13 mouse cellular contexts compared by ENCODE assay signal in the genomic region with DNA sequence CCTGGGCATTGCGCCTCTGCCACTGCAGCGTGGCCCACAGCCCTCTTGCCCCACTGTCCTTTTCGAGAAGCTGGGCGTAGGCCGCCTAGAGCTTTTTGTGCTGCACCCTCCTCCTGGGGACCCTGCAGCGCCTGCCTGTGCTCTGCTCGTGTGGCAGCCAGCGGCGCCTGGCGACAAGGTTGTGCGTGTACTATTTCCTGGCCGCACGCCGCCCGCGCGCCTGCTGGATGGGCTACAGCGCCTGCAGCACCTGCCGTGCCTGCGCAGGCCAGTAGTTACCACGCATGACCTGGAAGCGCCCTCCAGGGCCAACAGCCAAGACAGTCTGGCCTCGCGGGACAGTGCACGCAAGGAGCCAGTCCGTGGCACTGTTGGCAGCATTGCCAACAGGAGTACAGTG. TPM values are rescaled to one million over a fixed set of nuclear protein-coding genes. Genes with fewer than 3 reads are reported as not detected.
"Had no signal": no experiment of that assay in that cellular context is flagged by ENCODE, and none has a peak within 500 bp of the region (broad histone marks: within the 10 kb centered on the region; RNA-seq: fewer than 3 reads in every experiment).

No protein-coding gene starts in this region.

- H3K4me2 ChIP-seq: liver, embryonic 11.5 days; lung, embryonic 15.5 days; midbrain, embryonic 12.5 days; stomach, embryonic 15.5 days had no signal

- H3K9me3 ChIP-seq: limb, embryonic 10.5 days; lung, embryonic 15.5 days; megakaryocyte, embryonic 14.5 days; midbrain, embryonic 12.5 days; stomach, embryonic 15.5 days had no signal

- H3K4me3 ChIP-seq: limb, embryonic 10.5 days; lung, embryonic 15.5 days; megakaryocyte, embryonic 14.5 days; midbrain, embryonic 12.5 days; stomach, embryonic 15.5 days had no signal

- DNase-seq: kidney, adult 11 months; kidney, adult 9 months; kidney, postnatal 36 days; lung, postnatal 14 days; thymus, postnatal 14 days had no signal

- H3K27me3 ChIP-seq: lung, embryonic 15.5 days; megakaryocyte, embryonic 14.5 days; midbrain, embryonic 12.5 days; stomach, embryonic 15.5 days had no signal

- H3K4me1 ChIP-seq: limb, embryonic 10.5 days; lung, embryonic 15.5 days; midbrain, embryonic 12.5 days; stomach, embryonic 15.5 days had no signal

- H3K27ac ChIP-seq: kidney, postnatal 0 days; limb, embryonic 10.5 days; lung, embryonic 15.5 days; macrophage; midbrain, embryonic 12.5 days; stomach, embryonic 15.5 days had no signal

- H3K9ac ChIP-seq: lung, embryonic 15.5 days; midbrain, embryonic 12.5 days; stomach, embryonic 15.5 days had no signal

RNA-seq across cellular contexts. Expression of a gene that starts 21.0 kb away (rescaled TPM):
- polyA plus RNA-seq: macrophage had no signal
